Mouse (Mus musculus): ENCODE measurements at regions not wholly inside any gene's neighbourhood (a gene's known extent, or its start where the extent isn't known, plus 50 kb on each side); places are given as distances from the start of the nearest gene placed in this dataset.

- ATAC-seq: peak; percentile 31; the same call in 1 of the 2 replicates
- Histone ChIP-seq H3K36me3 (no peaks in the 10 kb centered on the region), H3K27me3 (replicated peaks) (no peaks in the 10 kb centered on the region), H3K4me1 (replicated peaks) (no peaks in the 10 kb centered on the region), H3K9me3 (no peaks in the 10 kb centered on the region), H3K9ac (no peak overlapping the region), H3K4me2 (replicated peaks) (no peak overlapping the region), H3K27ac (no peak overlapping the region), H3K4me3 (replicated peaks) (no peak overlapping the region)
- 62% methylated on average over 7 of the region's 7 CpGs for WGBS
Observed at GRCm38 (mm10) chr7:137723361-137724040, 286.1 kb downstream of the Glrx3 start.

- Histone ChIP-seq H3K4me3 (replicated peaks) (no peak overlapping the region), H3K4me2 (replicated peaks) (no peak overlapping the region), H3K27me3 (replicated peaks) (no peaks in the 10 kb centered on the region), H3K27ac (no peak overlapping the region), H3K9ac (no peak overlapping the region), H3K9me3 (no peaks in the 10 kb centered on the region), H3K4me1 (replicated peaks) (no peaks in the 10 kb centered on the region), H3K36me3 (no peaks in the 10 kb centered on the region)
- ATAC-seq: no peak
- 63% methylated on average over 7 of the region's 7 CpGs for WGBS
Observed at GRCm38 (mm10) chr7:137726031-137726430, 288.6 kb downstream of the Glrx3 start.

- WGBS: 97% methylated on average over 5 of the region's 5 CpGs
- H3K9me3 ChIP-seq: no peaks in the 10 kb centered on the region
- no peak overlapping the region for H3K9ac ChIP-seq
- no peaks in the 10 kb centered on the region for H3K36me3 ChIP-seq
- no peak overlapping the region for H3K4me3 ChIP-seq (replicated peaks)
- H3K27me3 ChIP-seq (replicated peaks): no peaks in the 10 kb centered on the region
- H3K27ac ChIP-seq: no peak overlapping the region
- H3K4me1 ChIP-seq (replicated peaks): no peaks in the 10 kb centered on the region
- no peak overlapping the region for H3K4me2 ChIP-seq (replicated peaks)
- no peak for ATAC-seq
Observed at GRCm38 (mm10) chr7:137735873-137736527, 298.6 kb downstream of the Glrx3 start.

GRCm38 (mm10) chr7:137741702-137742101 is 304.3 kb downstream of the Glrx3 start:
- ATAC-seq: no peak

GRCm38 (mm10) chr7:137742297-137742751 is 304.9 kb downstream of the Glrx3 start:
- no peaks in the 10 kb centered on the region for H3K36me3 ChIP-seq
- H3K27me3 ChIP-seq (replicated peaks): no peaks in the 10 kb centered on the region
- H3K9ac ChIP-seq: no peak overlapping the region
- H3K4me3 ChIP-seq (replicated peaks): no peak overlapping the region
- H3K27ac ChIP-seq: no peak overlapping the region
- no peak for ATAC-seq
- H3K4me2 ChIP-seq (replicated peaks): no peak overlapping the region
- no peaks in the 10 kb centered on the region for H3K4me1 ChIP-seq (replicated peaks)
- 30% methylated on average over 7 of the region's 7 CpGs for WGBS
- H3K9me3 ChIP-seq: no peaks in the 10 kb centered on the region

More at GRCm38 (mm10) chr7:137741702-137742101, 304.3 kb downstream of the Glrx3 start:
- no peak overlapping the region for H3K9ac ChIP-seq
- no peak overlapping the region for H3K4me3 ChIP-seq (replicated peaks)
- no peak overlapping the region for H3K4me2 ChIP-seq (replicated peaks)
- H3K9me3 ChIP-seq: no peaks in the 10 kb centered on the region
- H3K4me1 ChIP-seq (replicated peaks): no peaks in the 10 kb centered on the region
- no peaks in the 10 kb centered on the region for H3K27me3 ChIP-seq (replicated peaks)
- H3K27ac ChIP-seq: no peak overlapping the region
- WGBS: 46% methylated on average over 3 of the region's 3 CpGs
- H3K36me3 ChIP-seq: no peaks in the 10 kb centered on the region

- Histone ChIP-seq H3K27me3 (replicated peaks) (no peaks in the 10 kb centered on the region), H3K27ac (no peak overlapping the region), H3K36me3 (no peaks in the 10 kb centered on the region), H3K9me3 (no peaks in the 10 kb centered on the region), H3K4me2 (replicated peaks) (no peak overlapping the region), H3K9ac (no peak overlapping the region), H3K4me3 (replicated peaks) (no peak overlapping the region), H3K4me1 (replicated peaks) (no peaks in the 10 kb centered on the region)
- 78% methylated on average over 1 of the region's 1 CpGs for WGBS
- ATAC-seq: no peak
Observed at GRCm38 (mm10) chr7:137745575-137745974, 308.2 kb downstream of the Glrx3 start.

GRCm38 (mm10) chr7:137745991-137746390 is 308.6 kb downstream of the Glrx3 start:
- H3K27me3 ChIP-seq (replicated peaks): no peaks in the 10 kb centered on the region
- no peak overlapping the region for H3K9ac ChIP-seq
- H3K9me3 ChIP-seq: no peaks in the 10 kb centered on the region
- H3K4me1 ChIP-seq (replicated peaks): no peaks in the 10 kb centered on the region
- no peak overlapping the region for H3K4me3 ChIP-seq (replicated peaks)
- no peak overlapping the region for H3K27ac ChIP-seq
- 88% methylated on average over 3 of the region's 3 CpGs for WGBS
- ATAC-seq: no peak
- H3K4me2 ChIP-seq (replicated peaks): no peak overlapping the region
- H3K36me3 ChIP-seq: no peaks in the 10 kb centered on the region

- Histone ChIP-seq H3K4me2 (replicated peaks) (no peak overlapping the region), H3K9me3 (no peaks in the 10 kb centered on the region), H3K4me3 (replicated peaks) (no peak overlapping the region), H3K36me3 (no peaks in the 10 kb centered on the region), H3K27ac (no peak overlapping the region), H3K4me1 (replicated peaks) (no peaks in the 10 kb centered on the region), H3K27me3 (replicated peaks) (no peaks in the 10 kb centered on the region), H3K9ac (no peak overlapping the region)
- 75% methylated on average over 7 of the region's 7 CpGs for WGBS
- ATAC-seq: no peak
Observed at GRCm38 (mm10) chr7:137748936-137749335, 311.5 kb downstream of the Glrx3 start.

GRCm38 (mm10) chr7:137750741-137751140 is 313.3 kb downstream of the Glrx3 start:
- Histone ChIP-seq H3K9ac (no peak overlapping the region), H3K36me3 (no peaks in the 10 kb centered on the region), H3K4me2 (replicated peaks) (no peak overlapping the region), H3K27ac (no peak overlapping the region), H3K9me3 (no peaks in the 10 kb centered on the region), H3K4me3 (replicated peaks) (no peak overlapping the region), H3K27me3 (replicated peaks) (no peaks in the 10 kb centered on the region), H3K4me1 (replicated peaks) (no peaks in the 10 kb centered on the region)
- 57% methylated on average over 1 of the region's 1 CpGs for WGBS
- ATAC-seq: no peak

- Histone ChIP-seq H3K27ac (no peak overlapping the region), H3K9ac (no peak overlapping the region), H3K4me2 (replicated peaks) (no peak overlapping the region), H3K4me3 (replicated peaks) (no peak overlapping the region), H3K36me3 (no peaks in the 10 kb centered on the region), H3K9me3 (no peaks in the 10 kb centered on the region), H3K4me1 (replicated peaks) (no peaks in the 10 kb centered on the region), H3K27me3 (replicated peaks) (no peaks in the 10 kb centered on the region)
- 19% methylated on average over 4 of the region's 4 CpGs for WGBS
- no peak for ATAC-seq
Observed at GRCm38 (mm10) chr7:137751151-137751859, 313.9 kb downstream of the Glrx3 start.

GRCm38 (mm10) chr7:137765961-137766360 is 328.5 kb downstream of the Glrx3 start:
- ATAC-seq: no peak

GRCm38 (mm10) chr7:137766721-137767120 is 329.3 kb downstream of the Glrx3 start:
- Histone ChIP-seq H3K4me3 (replicated peaks) (no peak overlapping the region), H3K4me1 (replicated peaks) (no peaks in the 10 kb centered on the region), H3K4me2 (replicated peaks) (no peak overlapping the region), H3K27me3 (replicated peaks) (no peaks in the 10 kb centered on the region), H3K27ac (no peak overlapping the region), H3K36me3 (no peaks in the 10 kb centered on the region), H3K9ac (no peak overlapping the region), H3K9me3 (no peaks in the 10 kb centered on the region)
- ATAC-seq: no peak
- WGBS: 41% methylated on average over 2 of the region's 2 CpGs

More at GRCm38 (mm10) chr7:137765961-137766360, 328.5 kb downstream of the Glrx3 start:
- H3K4me2 ChIP-seq (replicated peaks): no peak overlapping the region
- no peak overlapping the region for H3K27ac ChIP-seq
- no peaks in the 10 kb centered on the region for H3K36me3 ChIP-seq
- H3K4me3 ChIP-seq (replicated peaks): no peak overlapping the region
- no peaks in the 10 kb centered on the region for H3K4me1 ChIP-seq (replicated peaks)
- H3K9ac ChIP-seq: no peak overlapping the region
- 42% methylated on average over 3 of the region's 3 CpGs for WGBS
- H3K27me3 ChIP-seq (replicated peaks): no peaks in the 10 kb centered on the region
- H3K9me3 ChIP-seq: no peaks in the 10 kb centered on the region

Data from intestine, embryonic 15.5 days (tissue).